Mouse (Mus musculus): Measurements from ENCODE around the gene Wrnip1. TPM values are rescaled to one million over a fixed set of nuclear protein-coding genes. Genes with fewer than 3 reads are reported as not detected.

Gene Wrnip1
- polyA plus RNA-seq, 1 experiment from 2014 or later = 15.8 TPM

GRCm38 (mm10) chr13:32832776-32833175 is 30.9 kb downstream of the Wrnip1 start:
- Histone ChIP-seq H3K4me2 (replicated peaks; ENCODE audit: low read depth, low read length) (no peak overlapping the region), H3K27ac (ENCODE audit: low read length) (no peak overlapping the region), H3K4me1 (ENCODE audit: control insufficient read depth, insufficient read depth, low read length) (no peaks in the 10 kb centered on the region), H3K27me3 (ENCODE audit: control insufficient read depth, insufficient read depth, low read length) (no peaks in the 10 kb centered on the region), H3K4me3 (ENCODE audit: low read depth, low read length) (no peak overlapping the region), H3K9ac (replicated peaks; ENCODE audit: low read depth, low read length) (no peak overlapping the region), H3K9me3 (ENCODE audit: control insufficient read depth, low read depth, low read length) (no peaks in the 10 kb centered on the region), H3K36me3 (ENCODE audit: control insufficient read depth, insufficient read depth, low read length) (no peaks in the 10 kb centered on the region)
- ATAC-seq (ENCODE audit: insufficient number of reproducible peaks, insufficient read depth, low FRiP score, low read depth) = no peak
- 62% methylated on average over 3 of the region's 3 CpGs for WGBS

GRCm38 (mm10) chr13:32833237-32833636 is 31.4 kb downstream of the Wrnip1 start:
- Histone ChIP-seq H3K4me2 (replicated peaks; ENCODE audit: low read depth, low read length) (no peak overlapping the region), H3K4me1 (ENCODE audit: control insufficient read depth, insufficient read depth, low read length) (no peaks in the 10 kb centered on the region), H3K9me3 (ENCODE audit: control insufficient read depth, low read depth, low read length) (no peaks in the 10 kb centered on the region), H3K27me3 (ENCODE audit: control insufficient read depth, insufficient read depth, low read length) (no peaks in the 10 kb centered on the region), H3K9ac (replicated peaks; ENCODE audit: low read depth, low read length) (no peak overlapping the region), H3K4me3 (ENCODE audit: low read depth, low read length) (no peak overlapping the region), H3K36me3 (ENCODE audit: control insufficient read depth, insufficient read depth, low read length) (no peaks in the 10 kb centered on the region), H3K27ac (ENCODE audit: low read length) (no peak overlapping the region)
- WGBS = 69% methylated on average over 6 of the region's 6 CpGs
- ATAC-seq (ENCODE audit: insufficient number of reproducible peaks, insufficient read depth, low FRiP score, low read depth) = no peak

GRCm38 (mm10) chr13:32834513-32834912 is 32.7 kb downstream of the Wrnip1 start:
- Histone ChIP-seq H3K36me3 (ENCODE audit: control insufficient read depth, insufficient read depth, low read length) (no peaks in the 10 kb centered on the region), H3K4me1 (ENCODE audit: control insufficient read depth, insufficient read depth, low read length) (no peaks in the 10 kb centered on the region), H3K27me3 (ENCODE audit: control insufficient read depth, insufficient read depth, low read length) (no peaks in the 10 kb centered on the region), H3K9me3 (ENCODE audit: control insufficient read depth, low read depth, low read length) (no peaks in the 10 kb centered on the region), H3K4me3 (ENCODE audit: low read depth, low read length) (no peak overlapping the region), H3K27ac (ENCODE audit: low read length) (no peak overlapping the region), H3K4me2 (replicated peaks; ENCODE audit: low read depth, low read length) (no peak overlapping the region), H3K9ac (replicated peaks; ENCODE audit: low read depth, low read length) (no peak overlapping the region)
- ATAC-seq (ENCODE audit: insufficient number of reproducible peaks, insufficient read depth, low FRiP score, low read depth) = no peak
- WGBS = 87% methylated on average over 5 of the region's 5 CpGs

- 50% methylated on average over 1 of the region's 1 CpGs for WGBS
- no peak overlapping the region for H3K4me2 ChIP-seq (replicated peaks; ENCODE audit: low read depth, low read length)
- no peak overlapping the region for H3K9ac ChIP-seq (replicated peaks; ENCODE audit: low read depth, low read length)
- H3K36me3 ChIP-seq (ENCODE audit: control insufficient read depth, insufficient read depth, low read length) = no peaks in the 10 kb centered on the region
- no peaks in the 10 kb centered on the region for H3K9me3 ChIP-seq (ENCODE audit: control insufficient read depth, low read depth, low read length)
- no peak for ATAC-seq (ENCODE audit: insufficient number of reproducible peaks, insufficient read depth, low FRiP score, low read depth)
- no peak overlapping the region for H3K27ac ChIP-seq (ENCODE audit: low read length)
- no peak overlapping the region for H3K4me3 ChIP-seq (ENCODE audit: low read depth, low read length)
- no peaks in the 10 kb centered on the region for H3K27me3 ChIP-seq (ENCODE audit: control insufficient read depth, insufficient read depth, low read length)
- no peaks in the 10 kb centered on the region for H3K4me1 ChIP-seq (ENCODE audit: control insufficient read depth, insufficient read depth, low read length)
These were observed 37.5 kb downstream of the Wrnip1 start for GRCm38 (mm10) chr13:32839314-32839713.

- no peak overlapping the region for H3K9ac ChIP-seq (replicated peaks; ENCODE audit: low read depth, low read length)
- no peaks in the 10 kb centered on the region for H3K36me3 ChIP-seq (ENCODE audit: control insufficient read depth, insufficient read depth, low read length)
- no peak for ATAC-seq (ENCODE audit: insufficient number of reproducible peaks, insufficient read depth, low FRiP score, low read depth)
- no peak overlapping the region for H3K4me2 ChIP-seq (replicated peaks; ENCODE audit: low read depth, low read length)
- WGBS = 87% methylated on average over 3 of the region's 3 CpGs
- H3K27me3 ChIP-seq (ENCODE audit: control insufficient read depth, insufficient read depth, low read length) = no peaks in the 10 kb centered on the region
- no peaks in the 10 kb centered on the region for H3K4me1 ChIP-seq (ENCODE audit: control insufficient read depth, insufficient read depth, low read length)
- no peaks in the 10 kb centered on the region for H3K9me3 ChIP-seq (ENCODE audit: control insufficient read depth, low read depth, low read length)
- no peak overlapping the region for H3K27ac ChIP-seq (ENCODE audit: low read length)
- no peak overlapping the region for H3K4me3 ChIP-seq (ENCODE audit: low read depth, low read length)
These were observed 39.5 kb downstream of the Wrnip1 start for GRCm38 (mm10) chr13:32841349-32841748.

- Histone ChIP-seq H3K4me3 (ENCODE audit: low read depth, low read length) (no peak overlapping the region), H3K27ac (ENCODE audit: low read length) (no peak overlapping the region), H3K9ac (replicated peaks; ENCODE audit: low read depth, low read length) (no peak overlapping the region), H3K27me3 (ENCODE audit: control insufficient read depth, insufficient read depth, low read length) (no peaks in the 10 kb centered on the region), H3K4me1 (ENCODE audit: control insufficient read depth, insufficient read depth, low read length) (no peaks in the 10 kb centered on the region; the same call in 1 of the 2 replicates), H3K9me3 (ENCODE audit: control insufficient read depth, low read depth, low read length) (no peaks in the 10 kb centered on the region), H3K36me3 (ENCODE audit: control insufficient read depth, insufficient read depth, low read length) (no peaks in the 10 kb centered on the region), H3K4me2 (replicated peaks; ENCODE audit: low read depth, low read length) (no peak overlapping the region)
- ATAC-seq (ENCODE audit: insufficient number of reproducible peaks, insufficient read depth, low FRiP score, low read depth) = no peak
These were observed 44.4 kb downstream of the Wrnip1 start for GRCm38 (mm10) chr13:32846221-32846620.

GRCm38 (mm10) chr13:32849092-32849491 is 47.3 kb downstream of the Wrnip1 start:
- H3K9ac ChIP-seq (replicated peaks; ENCODE audit: low read depth, low read length) = no peak overlapping the region
- H3K36me3 ChIP-seq (ENCODE audit: control insufficient read depth, insufficient read depth, low read length) = no peaks in the 10 kb centered on the region
- no peaks in the 10 kb centered on the region for H3K27me3 ChIP-seq (ENCODE audit: control insufficient read depth, insufficient read depth, low read length)
- no peak overlapping the region for H3K4me3 ChIP-seq (ENCODE audit: low read depth, low read length)
- ATAC-seq (ENCODE audit: insufficient number of reproducible peaks, insufficient read depth, low FRiP score, low read depth) = peak; percentile 66
- H3K4me2 ChIP-seq (replicated peaks; ENCODE audit: low read depth, low read length) = no peak overlapping the region
- H3K9me3 ChIP-seq (ENCODE audit: control insufficient read depth, low read depth, low read length) = no peaks in the 10 kb centered on the region
- H3K27ac ChIP-seq (ENCODE audit: low read length) = peak overlapping the region; percentile 61; the same call in 1 of the 2 replicates
- H3K4me1 ChIP-seq (ENCODE audit: control insufficient read depth, insufficient read depth, low read length) = no peaks in the 10 kb centered on the region; the same call in 1 of the 2 replicates
- WGBS = 42% methylated on average over 4 of the region's 4 CpGs

GRCm38 (mm10) chr13:32849531-32850123 is 47.8 kb downstream of the Wrnip1 start:
- H3K4me2 ChIP-seq (replicated peaks; ENCODE audit: low read depth, low read length) = no peak overlapping the region
- no peaks in the 10 kb centered on the region for H3K9me3 ChIP-seq (ENCODE audit: control insufficient read depth, low read depth, low read length)
- no peaks in the 10 kb centered on the region for H3K27me3 ChIP-seq (ENCODE audit: control insufficient read depth, insufficient read depth, low read length)
- ATAC-seq (ENCODE audit: insufficient number of reproducible peaks, insufficient read depth, low FRiP score, low read depth) = peak; percentile 24; the same call in 1 of the 2 replicates
- H3K9ac ChIP-seq (replicated peaks; ENCODE audit: low read depth, low read length) = no peak overlapping the region
- peak overlapping the region; percentile 61; the same call in 1 of the 2 replicates for H3K27ac ChIP-seq (ENCODE audit: low read length)
- no peak overlapping the region for H3K4me3 ChIP-seq (ENCODE audit: low read depth, low read length)
- H3K36me3 ChIP-seq (ENCODE audit: control insufficient read depth, insufficient read depth, low read length) = no peaks in the 10 kb centered on the region
- no peaks in the 10 kb centered on the region; the same call in 1 of the 2 replicates for H3K4me1 ChIP-seq (ENCODE audit: control insufficient read depth, insufficient read depth, low read length)

- H3K27ac ChIP-seq (ENCODE audit: low read length) = no peak overlapping the region
- H3K9me3 ChIP-seq (ENCODE audit: control insufficient read depth, low read depth, low read length) = no peaks in the 10 kb centered on the region
- H3K4me1 ChIP-seq (ENCODE audit: control insufficient read depth, insufficient read depth, low read length) = no peaks in the 10 kb centered on the region; the same call in 1 of the 2 replicates
- H3K27me3 ChIP-seq (ENCODE audit: control insufficient read depth, insufficient read depth, low read length) = no peaks in the 10 kb centered on the region
- no peak overlapping the region for H3K4me2 ChIP-seq (replicated peaks; ENCODE audit: low read depth, low read length)
- 73% methylated on average over 1 of the region's 1 CpGs for WGBS
- H3K36me3 ChIP-seq (ENCODE audit: control insufficient read depth, insufficient read depth, low read length) = no peaks in the 10 kb centered on the region
- no peak for ATAC-seq (ENCODE audit: insufficient number of reproducible peaks, insufficient read depth, low FRiP score, low read depth)
- H3K4me3 ChIP-seq (ENCODE audit: low read depth, low read length) = no peak overlapping the region
- H3K9ac ChIP-seq (replicated peaks; ENCODE audit: low read depth, low read length) = no peak overlapping the region
These were observed 48.3 kb downstream of the Wrnip1 start for GRCm38 (mm10) chr13:32850156-32850555.

All from stomach, embryonic 14.5 days (tissue).